ENCODE assay signal across 8 mouse cellular contexts in genomic region chr19:5473720-5474119, GRCm38 (mm10). TPM values are rescaled to one million over a fixed set of nuclear protein-coding genes. Genes with fewer than 3 reads are reported as not detected.
DNase-seq lines count a peak whose midpoint lies in the region; ATAC-seq and TF ChIP-seq lines count a peak whose summit lies in the region.

Efemp2 (plus strand) TSS chr19:5473954.

- no peaks in the 10 kb centered on the region for H3K9me3 ChIP-seq in ES-E14 (ENCODE audit: control insufficient read depth, insufficient read depth, low read depth, low read length)
- H3K9me3 ChIP-seq in hindbrain, embryonic 10.5 days, result no peaks in the 10 kb centered on the region
- H3K9me3 ChIP-seq in lung, postnatal 0 days (ENCODE audit: low read length), result no peaks in the 10 kb centered on the region

- 0 out of 2 replicates have a peak, but pooled peaks have one; percentile 47 for TF ChIP-seq EP300 in lung, postnatal 0 days (IDR thresholded peaks at IDR 0.05)

- no peak for TF ChIP-seq CTCF in brain, embryonic 14.5 days (IDR thresholded peaks at IDR 0.05; ENCODE audit: borderline replicate concordance, extremely low read depth, insufficient read depth, insufficient read length)
- TF ChIP-seq CTCF in lung, postnatal 0 days (IDR thresholded peaks at IDR 0.05), result 0 out of 2 replicates have a peak, but pooled peaks have one; percentile 2

- 0 out of 4 replicates have a peak, but pooled peaks cover 0 to 2% of the 10 kb centered on the region in 2 experiments for H3K4me1 ChIP-seq in ES-E14 (ENCODE audit: control insufficient read depth in 2 of 2, insufficient read depth in 2 of 2, low read length in 2 of 2, poor library complexity in 1 of 2)
- peaks cover 27% of the 10 kb centered on the region for H3K4me1 ChIP-seq in hindbrain, embryonic 10.5 days (replicated peaks)
- H3K4me1 ChIP-seq in lung, postnatal 0 days (ENCODE audit: insufficient read depth, low read depth, low read length), result peaks cover 2% of the 10 kb centered on the region; the same call in 1 of the 2 replicates

- H3K4me2 ChIP-seq in lung, postnatal 0 days (replicated peaks; ENCODE audit: low read depth, low read length), result peak within 1 kb of the TSS; percentile 92

- ATAC-seq in lung, postnatal 0 days, result peak; percentile 87

- H3K4me3 ChIP-seq in ES-E14 (ENCODE audit: insufficient read depth in 1 of 2, low read depth in 1 of 2, low read length in 2 of 2, poor library complexity in 1 of 2, severe bottlenecking in 1 of 2), result peak within 1 kb of the TSS; percentile 76 to 81
- peak within 1 kb of the TSS; percentile 76 for H3K4me3 ChIP-seq in hindbrain, embryonic 10.5 days
- H3K4me3 ChIP-seq in lung, postnatal 0 days (ENCODE audit: low read depth, low read length), result peak within 1 kb of the TSS; percentile 57

- 3% methylated on average over 22 of the region's 22 CpGs for WGBS in hindbrain, embryonic 10.5 days
- under 1% methylated on average over 22 of the region's 22 CpGs for WGBS in lung, postnatal 0 days

- no peak within 1 kb of the TSS for H3K27ac ChIP-seq in ES-E14 (ENCODE audit: insufficient read depth, low read depth, low read length, poor library complexity, severe bottlenecking)
- peak within 1 kb of the TSS; percentile 94 for H3K27ac ChIP-seq in hindbrain, embryonic 10.5 days
- H3K27ac ChIP-seq in lung, postnatal 0 days (ENCODE audit: low read length), result peak within 1 kb of the TSS; percentile 81

- no peaks in the 10 kb centered on the region for H3K36me3 ChIP-seq in ES-E14 (ENCODE audit: control insufficient read depth, insufficient read depth, low read length, poor library complexity, severe bottlenecking)
- H3K36me3 ChIP-seq in hindbrain, embryonic 10.5 days, result peaks cover 14% of the 10 kb centered on the region
- no peaks in the 10 kb centered on the region for H3K36me3 ChIP-seq in lung, postnatal 0 days (ENCODE audit: insufficient read depth, low read length)

- DNase-seq in ES-E14 (ENCODE audit: low read depth, low spot score), result peak; percentile 69
- DNase-seq in brain, embryonic 14.5 days (ENCODE audit: low read depth), result peak; percentile 92
- peak; percentile 65 for DNase-seq in forelimb bud, embryonic 11.5 days (ENCODE audit: low read depth, low spot score)
- peak; percentile 75 for DNase-seq in hindbrain, embryonic 10.5 days (ENCODE audit: low spot score)
- DNase-seq in layer of hippocampus, adult 9-11 months, result peak; percentile 76
- peak; percentile 96 for DNase-seq in lung, postnatal 0 days (ENCODE audit: low spot score)
- DNase-seq in ovary, postnatal 14 days (ENCODE audit: low spot score), result peak; percentile 61
- DNase-seq in urinary bladder, postnatal 36 days (ENCODE audit: low spot score in 2 of 2), result peak; percentile 79 to 87

- no peak for TF ChIP-seq POLR2A in brain, embryonic 14.5 days (IDR thresholded peaks at IDR 0.05; ENCODE audit: borderline replicate concordance, extremely low read depth, insufficient read depth, insufficient read length, poor library complexity, severe bottlenecking)

- H3K27me3 ChIP-seq in hindbrain, embryonic 10.5 days (ENCODE audit: insufficient read depth, poor library complexity, severe bottlenecking), result peaks cover 18% of the 10 kb centered on the region
- no peaks in the 10 kb centered on the region for H3K27me3 ChIP-seq in lung, postnatal 0 days (replicated peaks; ENCODE audit: insufficient read depth, low read length)

- H3K9ac ChIP-seq in ES-E14 (ENCODE audit: insufficient read depth, low read depth, low read length, poor library complexity, severe bottlenecking), result peak within 1 kb of the TSS; percentile 61
- peak within 1 kb of the TSS; percentile 64 for H3K9ac ChIP-seq in lung, postnatal 0 days (replicated peaks; ENCODE audit: low read depth)

- in situ Hi-C loops in ES-E14 (cut with MboI; ENCODE audit: low sequenced_read_pairs in 2 of 2, unreplicated experiment in 2 of 2), result no loop called here

TF ChIP-seq in ES-E14, 5 proteins besides CTCF, POLR2A, EP300 and RAD21:
- TF ChIP-seq HCFC1 (IDR thresholded peaks at IDR 0.05; ENCODE audit: borderline replicate concordance, insufficient read depth, low read length) (no peak), ZC3H11A (IDR thresholded peaks at IDR 0.05; ENCODE audit: borderline replicate concordance, low read depth, low read length) (no peak), CHD2 (IDR thresholded peaks at IDR 0.05; ENCODE audit: low read depth, low read length) (no peak), ZNF384 (IDR thresholded peaks at IDR 0.05; ENCODE audit: low read depth, low read length) (no peak), MAFK (IDR thresholded peaks at IDR 0.05; ENCODE audit: insufficient read depth, low read depth, low read length) (no peak)

RNA-seq across cellular contexts. Expression of gene Efemp2, which starts in this region (rescaled TPM):
- 18.0 and 23.9 TPM in 2 replicates for total RNA-seq in ES-E14 (2012; rRNA removed)
- polyA plus RNA-seq in brain, embryonic 14.5 days (2012; rRNA removed), result 47.7 and 58.5 TPM in 2 replicates
- polyA plus RNA-seq in hindbrain, embryonic 10.5 days (2016; fragmentation: Nextera tagmentation; extraction: Ambion mirVana), result 62.7 and 71.3 TPM in 2 replicates
- 91.8 and 96.1 TPM in 2 replicates for polyA plus RNA-seq in lung, postnatal 0 days (2015; fragmentation: Nextera tagmentation; extraction: Ambion mirVana)
